ENCODE assay signal across 27 mouse cellular contexts in the genomic region with DNA sequence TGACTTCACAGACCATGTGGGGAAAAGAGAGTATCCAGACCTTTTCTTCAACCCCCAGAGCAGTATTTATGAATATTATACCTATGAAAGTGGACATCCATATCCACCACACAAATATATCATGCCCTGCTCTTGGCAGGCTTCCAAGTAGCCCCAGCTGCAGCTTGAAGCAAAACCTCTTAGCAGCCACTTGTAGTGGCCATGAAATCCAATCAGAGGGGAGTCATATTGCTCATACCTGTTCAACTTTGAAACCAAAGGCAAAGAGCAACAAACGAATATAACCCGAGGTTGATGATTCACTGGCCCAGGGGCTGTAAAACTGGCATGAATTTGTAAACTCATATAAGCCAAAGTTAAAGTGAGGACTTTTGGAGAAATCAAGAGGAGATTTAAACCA.
DNase-seq lines count a peak whose midpoint lies in the region; ATAC-seq and TF ChIP-seq lines count a peak whose summit lies in the region.
"Had no signal": no experiment of that assay in that cellular context is flagged by ENCODE, and none has a peak within 500 bp of the region (broad histone marks: within the 10 kb centered on the region; RNA-seq: fewer than 3 reads in every experiment).

No protein-coding gene starts in this region.

- TF ChIP-seq CTCF in left cerebral cortex, adult 2 months (IDR thresholded peaks at IDR 0.05), result no peak

- DNase-seq in kidney, adult 9 months, result peak; percentile 54
- peak; percentile 4 for DNase-seq in left cerebral cortex, postnatal 4 days
- DNase-seq in left cerebral cortex, adult 2 months (ENCODE audit: extremely low spot score in 1 of 2, low spot score in 2 of 2), result no peak
- DNase-seq in adrenal gland, adult (ENCODE audit: inconsistent age in 2 of 2, low spot score in 1 of 2), result no peak
- DNase-seq: adrenal gland, adult 2 months; adrenal gland, postnatal 25 days; B cell, adult 2 months; cerebellum, adult 18-20 months; cerebellum, adult 9-11 months; embryo, embryonic 11 days; gastrocnemius, adult 2 months; gastrocnemius, postnatal 25 days; heart, adult 18-20 months; heart, postnatal 10 days had no signal

- H3K27me3 ChIP-seq in kidney, embryonic 16.5 days (ENCODE audit: insufficient read depth, low read length), result no peaks in the 10 kb centered on the region
- H3K27me3 ChIP-seq in intestine, embryonic 16.5 days (replicated peaks; ENCODE audit: control insufficient read depth, insufficient read depth, low read length), result no peaks in the 10 kb centered on the region
- no peaks in the 10 kb centered on the region for H3K27me3 ChIP-seq in hindbrain, embryonic 12.5 days
- H3K27me3 ChIP-seq: embryonic facial prominence, embryonic 15.5 days; Patski had no signal

- peaks cover 8% of the 10 kb centered on the region; the same call in 1 of the 2 replicates for H3K4me1 ChIP-seq in kidney, embryonic 16.5 days (ENCODE audit: insufficient read depth, low read length)
- no peaks in the 10 kb centered on the region; the same call in 1 of the 2 replicates for H3K4me1 ChIP-seq in intestine, embryonic 16.5 days (ENCODE audit: control insufficient read depth, insufficient read depth, low read length)
- H3K4me1 ChIP-seq in hindbrain, embryonic 12.5 days, result no peaks in the 10 kb centered on the region
- H3K4me1 ChIP-seq: embryonic facial prominence, embryonic 15.5 days; forebrain, embryonic 10.5 days; heart, embryonic 10.5 days had no signal

- H3K36me3 ChIP-seq in kidney, embryonic 16.5 days (ENCODE audit: insufficient read depth, low read length), result no peaks in the 10 kb centered on the region
- no peaks in the 10 kb centered on the region for H3K36me3 ChIP-seq in intestine, embryonic 16.5 days (ENCODE audit: control insufficient read depth, insufficient read depth, low read length)
- no peaks in the 10 kb centered on the region for H3K36me3 ChIP-seq in hindbrain, embryonic 12.5 days
- H3K36me3 ChIP-seq: embryonic facial prominence, embryonic 15.5 days; forebrain, embryonic 10.5 days; G1E; heart, embryonic 10.5 days had no signal

- ATAC-seq in kidney, embryonic 16.5 days (ENCODE audit: low FRiP score, low TSS enrichment), result no peak
- peak; percentile 64 for ATAC-seq in intestine, embryonic 16.5 days
- no peak for ATAC-seq in hindbrain, embryonic 12.5 days (ENCODE audit: low FRiP score)
- ATAC-seq: activated CD4-positive, CD25-positive, alpha-beta regulatory T cell, adult 4 months; CD4-positive, CD25-positive, alpha-beta regulatory T cell, adult 4 months; forebrain, embryonic 14.5 days; Patski had no signal

- no peak overlapping the region for H3K4me2 ChIP-seq in kidney, embryonic 16.5 days (replicated peaks; ENCODE audit: low read depth, low read length)
- no peak overlapping the region for H3K4me2 ChIP-seq in intestine, embryonic 16.5 days (ENCODE audit: low read depth, low read length)
- H3K4me2 ChIP-seq in hindbrain, embryonic 12.5 days (replicated peaks), result no peak overlapping the region
- H3K4me2 ChIP-seq: embryonic facial prominence, embryonic 15.5 days; hindbrain, embryonic 14.5 days had no signal

- no peak overlapping the region for H3K27ac ChIP-seq in kidney, embryonic 16.5 days (ENCODE audit: low read length)
- no peak overlapping the region for H3K27ac ChIP-seq in left cerebral cortex, adult 2 months
- H3K27ac ChIP-seq in intestine, embryonic 16.5 days (ENCODE audit: low read length), result no peak overlapping the region
- no peak overlapping the region for H3K27ac ChIP-seq in hindbrain, embryonic 12.5 days
- H3K27ac ChIP-seq: embryonic facial prominence, embryonic 15.5 days; forebrain, embryonic 10.5 days; gastrocnemius, adult 2 months; heart, embryonic 10.5 days; hindbrain, embryonic 14.5 days had no signal

- no peak overlapping the region for H3K9ac ChIP-seq in kidney, embryonic 16.5 days (replicated peaks; ENCODE audit: low read length)
- H3K9ac ChIP-seq in intestine, embryonic 16.5 days (ENCODE audit: low read depth, low read length), result no peak overlapping the region
- no peak overlapping the region for H3K9ac ChIP-seq in hindbrain, embryonic 12.5 days
- H3K9ac ChIP-seq: embryonic facial prominence, embryonic 15.5 days; hindbrain, embryonic 14.5 days had no signal

- no peaks in the 10 kb centered on the region for H3K9me3 ChIP-seq in kidney, embryonic 16.5 days (ENCODE audit: low read length)
- no peaks in the 10 kb centered on the region for H3K9me3 ChIP-seq in intestine, embryonic 16.5 days (ENCODE audit: control insufficient read depth, low read length)
- H3K9me3 ChIP-seq in hindbrain, embryonic 12.5 days (replicated peaks), result no peaks in the 10 kb centered on the region
- H3K9me3 ChIP-seq: embryonic facial prominence, embryonic 15.5 days; forebrain, embryonic 10.5 days; G1E; heart, embryonic 10.5 days had no signal

- intact Hi-C loops in left cerebral cortex, postnatal 4 days (cut with DNase I), result no loop called here
- intact Hi-C loops in left cerebral cortex, adult 2 months (cut with DNase I), result no loop called here

- H3K4me3 ChIP-seq in kidney, embryonic 16.5 days (ENCODE audit: low read length), result no peak overlapping the region
- H3K4me3 ChIP-seq in left cerebral cortex, adult 2 months, result no peak overlapping the region
- H3K4me3 ChIP-seq in intestine, embryonic 16.5 days (ENCODE audit: low read length), result no peak overlapping the region
- no peak overlapping the region for H3K4me3 ChIP-seq in hindbrain, embryonic 12.5 days
- H3K4me3 ChIP-seq: embryonic facial prominence, embryonic 15.5 days; erythroblast, embryonic 14.5 days; forebrain, embryonic 10.5 days; gastrocnemius, adult 2 months; heart, embryonic 10.5 days had no signal

- 24% methylated on average over 2 of the region's 2 CpGs for WGBS in kidney, embryonic 16.5 days
- 40% methylated on average over 2 of the region's 2 CpGs for WGBS in intestine, embryonic 16.5 days
- 89% methylated on average over 2 of the region's 2 CpGs for WGBS in hindbrain, embryonic 12.5 days

Comparison
In these comparisons a context has a peak if more than half of its experiments do, and no peak if none do; other contexts are left out.
1. DNase-seq: peak in kidney, adult 9 months (single experiment) and left cerebral cortex, postnatal 4 days (single experiment); none in left cerebral cortex, adult 2 months (0 of 2) and adrenal gland, adult (0 of 2).